Mouse (Mus musculus): ENCODE measurements at regions not wholly inside any gene's neighbourhood (a gene's known extent, or its start where the extent isn't known, plus 50 kb on each side); places are given as distances from the start of the nearest gene placed in this dataset.
A peak's percentile ranks its signal among the peaks of the same experiment; 100 is the strongest.
"Not testable (repeated sequence)": the region's sequence is repeated elsewhere in the genome, so short reads cannot be mapped to it uniquely, and the experiment has no call there.

DNA sequence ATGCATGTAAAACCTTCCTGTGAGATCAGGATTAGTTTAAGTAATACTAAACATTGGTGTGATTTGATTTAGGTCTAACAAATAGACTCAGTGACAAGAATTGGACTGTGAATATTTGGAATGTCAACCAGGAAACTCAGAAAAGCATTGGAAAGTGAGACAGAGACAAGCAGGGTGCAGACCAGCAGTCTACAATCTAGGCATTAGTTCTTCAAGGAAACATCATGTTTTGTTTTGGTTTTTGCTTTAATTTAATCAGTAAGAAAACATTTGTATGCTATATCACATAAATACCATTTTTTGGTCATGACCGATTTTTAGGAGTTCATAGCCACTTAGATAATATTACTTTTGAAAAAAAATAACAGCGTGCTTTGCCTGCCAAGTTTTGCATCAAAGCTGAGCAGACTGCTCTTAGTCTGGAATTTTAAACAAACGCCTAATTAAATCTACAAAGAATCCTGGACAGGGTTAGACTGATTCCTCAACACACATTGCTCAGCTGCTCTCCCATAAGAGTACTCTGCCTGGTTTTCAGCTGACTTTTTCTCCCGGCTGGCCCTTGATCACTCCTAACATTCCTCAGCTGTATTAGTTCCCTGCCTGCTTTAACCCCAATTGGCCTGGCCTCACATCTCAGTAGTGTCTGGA, 396.5 kb upstream of the Kcnh7 start:
- no peak for DNase-seq (ENCODE audit: low spot score)

DNA sequence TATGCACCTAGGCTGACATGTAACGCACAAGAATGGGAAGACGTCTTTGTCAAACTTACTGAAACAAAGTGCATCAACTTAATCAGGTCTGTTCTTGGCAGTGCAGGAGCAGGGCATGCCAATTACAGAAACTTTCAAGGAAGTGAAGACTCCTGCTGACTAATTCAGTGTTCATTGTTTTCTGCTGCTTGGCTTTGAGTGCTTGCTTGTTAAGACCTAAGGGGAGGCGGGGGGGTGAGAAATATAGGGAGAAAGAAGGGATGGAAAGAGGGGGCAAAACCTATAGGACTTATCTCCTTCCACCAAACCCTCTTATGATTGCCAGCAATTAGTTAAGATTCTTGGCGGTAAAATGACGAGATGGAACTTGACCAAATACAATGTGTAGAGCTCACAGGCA, 391.1 kb upstream of the Kcnh7 start:
- DNase-seq (ENCODE audit: low spot score) = no peak

DNA sequence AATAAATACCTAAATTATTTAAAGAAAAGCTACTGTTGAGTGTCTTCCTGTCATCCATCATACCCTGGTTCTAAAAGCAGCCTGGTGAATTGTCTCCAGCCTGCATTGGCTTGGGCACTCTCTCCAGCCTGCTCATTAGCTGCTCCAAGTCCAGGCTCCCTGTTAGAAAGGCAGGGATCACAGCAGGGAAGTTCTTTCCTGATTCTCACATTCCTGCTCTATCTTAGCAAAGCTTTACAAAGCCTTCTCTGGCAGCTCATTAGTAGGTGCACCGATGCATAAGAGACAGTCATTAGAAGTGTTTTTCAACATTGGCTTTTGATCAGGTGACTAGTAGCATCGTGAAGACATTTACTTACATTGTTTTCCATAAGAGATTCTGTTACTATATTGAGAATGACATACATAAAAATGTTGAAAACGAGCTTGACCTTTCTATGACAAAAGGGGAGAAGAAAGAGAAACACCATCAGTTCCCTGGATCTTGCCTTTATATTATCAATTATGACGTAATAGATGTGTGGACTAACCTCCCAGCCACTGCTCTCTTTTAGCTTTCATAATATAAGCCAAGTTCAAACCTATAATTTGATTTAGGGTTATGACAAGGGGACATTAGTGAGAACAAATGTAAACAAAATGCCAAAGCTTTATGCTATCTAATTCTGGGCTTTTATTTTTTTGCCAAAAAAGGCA, 390.1 kb upstream of the Kcnh7 start:
- no peak for DNase-seq (ENCODE audit: low spot score)

DNA sequence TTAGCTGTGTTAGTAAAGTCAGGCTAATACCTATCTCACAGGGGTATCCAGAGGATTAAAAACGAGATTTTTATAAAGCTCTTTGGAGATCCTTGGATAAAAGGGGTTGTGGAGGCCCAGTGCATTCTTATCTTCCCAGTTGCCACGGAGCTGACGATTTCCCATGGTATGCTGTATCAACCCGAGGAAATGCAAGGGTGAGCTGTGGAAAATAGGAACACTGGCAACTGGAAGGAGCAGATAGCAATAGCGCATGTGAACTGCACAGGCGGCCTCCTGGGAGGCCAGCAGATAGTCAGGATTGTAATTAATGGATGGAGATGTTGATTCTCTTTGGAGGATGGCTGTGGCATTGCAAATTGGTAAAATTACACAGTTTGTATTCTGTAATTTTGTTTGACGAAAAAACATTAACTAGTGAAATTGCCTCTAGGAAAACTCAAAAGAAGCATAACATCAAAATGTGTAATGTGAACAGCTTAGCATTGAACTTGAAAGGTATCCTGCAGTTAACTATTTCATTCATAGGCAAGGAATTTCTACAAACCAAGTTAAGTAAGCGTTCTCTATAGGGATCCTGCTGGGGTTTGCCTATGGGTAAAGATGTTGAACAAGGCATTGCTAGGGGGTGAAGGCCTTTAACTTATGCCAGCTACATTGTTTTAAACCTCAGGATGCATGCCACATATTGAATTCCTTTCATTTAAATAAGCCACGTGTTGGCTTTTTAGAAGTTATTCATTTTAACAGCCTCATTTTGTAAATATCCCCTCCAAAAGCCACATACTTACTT, 389.1 kb upstream of the Kcnh7 start:
- no peak for DNase-seq (ENCODE audit: low spot score)

DNA sequence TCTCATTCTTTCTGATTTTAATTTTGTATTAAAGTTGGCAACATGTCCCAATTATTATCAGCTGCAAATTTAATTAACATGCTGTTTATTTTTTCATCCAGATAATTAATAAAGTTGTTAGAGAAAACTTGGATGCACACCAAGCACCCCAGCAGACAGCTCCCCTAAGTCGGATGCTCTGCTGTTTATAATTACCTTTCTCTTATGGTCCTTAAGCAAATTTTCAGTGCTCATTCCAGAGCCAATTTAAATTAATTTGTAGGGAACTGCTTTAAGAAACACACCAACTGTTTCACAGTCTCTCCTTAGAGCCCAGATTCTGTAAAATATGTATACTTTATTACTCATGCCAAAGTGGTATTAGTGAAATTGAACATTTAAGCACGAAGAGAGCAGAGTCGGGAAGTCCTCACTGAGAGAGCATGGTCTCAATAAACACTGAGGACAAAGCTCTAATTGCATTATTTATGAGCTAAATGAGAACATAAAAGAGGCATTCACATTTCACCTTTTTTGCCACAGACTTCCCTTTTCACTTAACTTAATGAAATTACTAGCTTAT, 372.9 kb upstream of the Kcnh7 start:
- no peak for DNase-seq (ENCODE audit: low spot score)

DNA sequence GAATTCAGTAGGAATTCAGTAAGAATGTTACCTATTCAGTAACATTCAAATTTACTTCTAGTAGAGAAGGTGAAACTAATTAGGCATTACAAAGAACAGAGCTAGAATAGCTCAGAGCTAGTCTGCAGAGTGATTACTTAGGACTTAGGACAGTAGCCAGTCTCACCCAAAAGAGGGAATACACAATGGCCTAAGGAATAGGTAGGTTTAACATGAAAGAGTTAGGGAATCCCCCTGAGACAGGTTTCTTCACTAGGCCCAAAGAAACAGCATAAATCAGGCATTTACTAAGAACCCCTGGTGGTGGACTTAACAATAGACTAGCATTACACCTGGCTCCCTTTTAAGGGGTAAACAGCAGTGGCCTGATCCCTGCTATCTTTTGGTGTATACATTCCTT, 357.7 kb upstream of the Kcnh7 start:
- not testable (repeated sequence) for DNase-seq (ENCODE audit: low spot score)

DNA sequence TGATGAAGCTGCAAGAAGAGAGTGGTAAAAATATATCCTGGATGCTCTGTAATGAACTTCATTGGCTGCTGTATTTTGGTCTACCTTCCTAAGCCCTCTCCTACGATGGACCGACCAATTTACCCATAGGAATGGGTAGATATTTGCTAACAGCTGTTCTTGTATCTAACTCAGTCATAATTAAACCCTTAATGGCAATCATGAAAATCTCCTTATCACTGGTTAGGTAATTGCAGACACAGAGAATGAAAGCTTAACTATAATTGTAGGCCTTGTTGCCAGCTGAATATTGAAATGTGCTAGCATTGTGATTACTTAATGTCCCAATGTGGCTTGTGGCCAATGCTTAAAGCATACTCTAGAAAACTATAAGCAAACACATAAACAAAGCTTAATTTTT, 334.4 kb upstream of the Kcnh7 start:
- DNase-seq (ENCODE audit: low spot score) = no peak

DNA sequence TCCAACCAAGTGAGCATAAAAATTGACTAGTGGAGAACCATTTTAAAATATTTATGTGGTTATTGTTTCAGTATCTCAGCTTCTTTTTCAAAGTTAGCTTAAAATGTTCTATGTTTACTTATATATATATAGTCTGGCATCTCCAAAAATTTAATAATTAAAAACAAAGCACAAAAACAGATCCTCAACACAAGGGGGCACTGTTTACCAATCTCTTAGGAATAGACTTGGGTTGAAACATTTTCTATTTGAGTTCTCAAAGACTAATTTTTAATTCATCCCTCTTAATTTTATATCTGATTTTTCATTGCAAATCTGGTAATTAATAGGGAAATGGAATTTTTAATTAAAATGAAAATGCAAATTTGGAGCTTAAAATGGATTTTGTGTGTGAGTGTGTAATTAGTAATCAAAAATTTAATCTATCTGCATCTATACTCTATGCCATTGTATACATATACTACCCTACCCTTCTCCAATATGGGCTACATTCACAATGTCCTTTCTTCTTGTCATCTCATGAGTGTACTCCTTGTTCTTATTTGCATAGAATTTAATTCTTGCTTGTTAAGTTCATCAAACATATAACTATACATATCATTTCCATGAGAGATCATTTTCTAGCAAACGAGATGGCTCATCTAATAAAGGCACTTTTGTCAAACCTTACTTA, 329.6 kb upstream of the Kcnh7 start:
- no peak for DNase-seq (ENCODE audit: low spot score)

DNA sequence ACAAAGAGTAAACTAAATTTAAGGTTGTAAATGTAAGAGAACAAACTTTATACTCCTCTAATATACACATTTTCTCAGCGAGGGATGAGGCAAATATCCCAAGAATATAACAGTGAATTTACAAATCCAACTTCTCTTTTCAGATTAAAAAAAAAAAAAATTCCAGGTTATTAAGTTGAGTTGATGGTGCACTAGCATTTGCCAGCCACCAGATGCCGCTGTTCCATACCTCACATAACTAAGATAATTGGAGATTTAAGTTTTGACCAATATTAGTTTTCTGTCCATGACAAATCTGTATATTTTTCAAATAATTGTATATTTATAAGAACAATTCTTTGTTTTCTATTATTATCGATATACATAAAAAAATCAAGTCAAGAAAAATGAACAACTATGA, 319.9 kb upstream of the Kcnh7 start:
- peak; percentile 4 for DNase-seq (ENCODE audit: low spot score)

DNA sequence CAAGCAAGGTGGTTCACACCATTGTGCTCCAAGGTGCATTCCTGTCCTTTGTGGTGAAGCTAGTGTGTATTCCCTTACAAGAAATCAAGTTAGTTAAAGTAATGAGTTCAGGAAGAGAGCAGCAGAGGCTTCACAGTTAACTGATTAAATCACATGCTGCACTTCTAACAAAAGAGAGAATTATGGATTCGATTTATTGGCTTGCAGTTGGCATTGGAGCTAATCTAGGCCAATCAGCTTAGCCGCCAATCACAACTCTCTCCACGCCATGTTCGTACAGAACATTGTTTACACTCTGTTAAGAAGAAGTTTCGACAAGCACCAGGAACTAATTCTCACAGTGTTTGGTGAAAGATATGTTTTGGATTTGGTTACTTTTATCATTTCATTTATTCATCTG, 292.3 kb upstream of the Kcnh7 start:
- no peak for DNase-seq (ENCODE audit: low spot score)

DNA sequence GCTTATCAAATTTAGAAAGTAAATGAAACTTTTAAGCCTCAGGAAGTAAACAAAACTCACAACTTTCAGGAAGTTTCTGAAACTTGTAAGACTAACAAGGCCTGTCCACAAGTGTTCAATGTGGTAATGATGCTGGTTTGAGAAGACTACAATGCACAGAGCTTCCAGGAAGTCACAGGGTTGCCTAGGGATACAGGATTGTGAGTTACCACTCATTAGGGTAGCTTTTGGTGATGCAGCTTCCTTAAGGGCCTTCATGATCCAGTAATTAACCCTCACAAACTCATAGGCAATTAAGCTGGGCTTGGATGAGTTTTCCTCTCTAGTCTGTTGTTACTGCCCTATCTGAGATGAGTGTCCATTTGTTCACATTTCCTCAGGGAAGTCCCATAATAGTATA, 291.2 kb upstream of the Kcnh7 start:
- DNase-seq (ENCODE audit: low spot score) = no peak

DNA sequence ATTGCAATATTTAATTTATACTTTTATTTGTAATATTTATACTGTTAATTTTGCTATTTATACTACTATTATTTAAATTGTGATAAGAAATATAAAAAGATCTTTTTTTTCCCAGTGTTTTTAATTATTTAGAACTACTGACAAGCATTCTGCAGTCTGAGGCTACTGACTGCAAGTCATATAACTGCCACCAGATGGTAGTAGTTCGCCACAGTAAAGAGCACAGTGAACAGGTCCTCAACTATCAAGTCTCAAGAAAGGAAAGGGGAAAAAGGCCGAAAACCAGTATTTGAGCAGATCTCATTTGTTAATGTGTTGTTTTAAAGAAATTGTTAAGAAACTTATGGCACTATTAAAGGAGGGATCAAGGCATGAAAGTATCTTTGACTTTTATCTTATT, 289.6 kb upstream of the Kcnh7 start:
- peak; percentile 12 for DNase-seq (ENCODE audit: low spot score)

DNA sequence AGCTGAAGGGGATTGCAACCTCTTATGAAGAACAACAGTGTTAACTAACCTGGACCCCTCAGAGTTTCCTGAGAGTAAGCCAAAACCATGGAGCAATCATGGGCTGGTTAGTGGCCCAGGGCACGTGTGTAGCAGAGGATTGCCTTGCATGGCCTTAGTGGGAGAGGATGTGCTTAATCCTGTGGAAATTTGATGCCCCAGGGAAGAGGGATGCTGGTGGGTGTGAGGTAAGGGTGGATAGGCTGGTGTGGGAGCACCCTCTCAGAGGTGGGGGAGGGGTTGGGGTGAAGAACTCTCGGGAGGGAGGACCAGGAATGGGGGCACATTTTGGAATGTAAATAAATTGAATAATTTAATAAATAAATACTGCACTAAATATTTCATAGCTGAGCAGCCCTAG, 288.2 kb upstream of the Kcnh7 start:
- no peak for DNase-seq (ENCODE audit: low spot score)

DNA sequence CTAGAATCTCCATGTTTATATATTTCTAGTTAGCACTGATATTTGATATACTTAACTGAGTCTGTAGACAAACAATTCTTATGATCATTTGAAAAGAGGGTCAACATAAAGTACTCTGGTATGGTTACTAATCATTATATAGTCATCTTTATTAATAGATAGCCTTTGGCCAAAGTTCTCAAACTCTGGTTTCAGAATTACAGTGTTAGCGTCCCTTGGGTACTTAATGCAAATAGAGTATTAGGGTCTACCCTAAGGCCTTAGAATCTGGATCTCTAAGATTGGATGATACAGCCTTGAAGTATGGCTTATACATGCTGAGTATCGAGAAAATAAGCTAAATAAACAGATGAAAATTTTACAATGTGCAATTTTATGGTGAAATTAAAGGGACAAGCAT, 275.0 kb upstream of the Kcnh7 start:
- no peak for DNase-seq (ENCODE audit: low spot score)

DNA sequence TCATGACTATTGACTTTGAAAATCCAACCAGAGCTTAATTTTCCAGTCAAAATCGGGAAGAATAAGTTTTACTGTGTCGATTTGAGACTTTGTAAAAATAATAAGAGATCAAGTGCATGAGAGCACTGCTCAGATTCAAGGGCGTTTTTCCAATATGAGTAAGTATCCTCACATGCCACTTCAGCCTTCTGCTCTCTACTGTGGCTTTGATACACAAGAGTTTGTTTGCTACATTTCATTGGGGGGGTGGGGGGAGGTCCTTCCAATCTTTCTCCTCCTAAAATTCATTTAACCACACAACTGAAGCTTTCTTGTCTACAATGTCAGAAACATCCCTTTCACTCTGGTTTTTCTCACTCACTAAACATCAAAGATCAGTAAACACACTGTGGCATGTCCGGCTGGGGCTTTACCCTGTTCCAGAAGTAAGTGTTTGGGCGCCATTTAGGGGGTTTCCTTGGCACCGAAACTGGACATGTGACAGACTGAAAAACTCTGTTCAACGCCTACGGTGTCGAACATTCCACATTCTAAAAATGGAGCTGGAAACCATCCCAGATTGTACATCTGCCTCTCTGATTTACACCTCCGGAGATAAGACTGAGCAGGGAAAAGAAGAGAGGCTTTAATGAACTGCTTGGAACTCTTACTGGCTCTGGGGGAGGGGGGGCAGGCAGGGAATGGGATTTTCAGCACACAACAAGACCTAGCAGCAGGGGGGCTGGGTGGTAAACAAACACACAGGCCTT, 270.4 kb upstream of the Kcnh7 start:
- peak; percentile 5 for DNase-seq (ENCODE audit: low spot score)

DNA sequence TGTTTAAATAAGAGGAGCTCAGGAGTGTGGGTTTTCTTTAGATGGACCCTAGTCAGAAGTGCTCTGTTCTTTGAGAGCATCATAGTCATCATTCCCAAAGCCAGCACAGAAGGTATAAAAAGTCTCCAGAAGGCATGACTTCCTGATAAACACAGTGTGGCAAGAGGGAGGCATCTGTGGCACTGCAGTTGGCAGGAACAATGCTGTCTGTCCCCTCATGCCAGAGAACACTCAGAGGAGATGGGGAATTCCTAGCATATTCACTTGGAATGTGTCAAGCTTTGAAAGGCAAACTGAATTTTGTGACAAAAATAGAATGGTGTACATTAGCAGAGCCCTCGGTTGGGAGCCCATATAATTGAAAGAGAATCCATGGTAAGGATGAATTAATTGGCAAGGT, 268.8 kb upstream of the Kcnh7 start:
- DNase-seq (ENCODE audit: low spot score) = no peak

DNA sequence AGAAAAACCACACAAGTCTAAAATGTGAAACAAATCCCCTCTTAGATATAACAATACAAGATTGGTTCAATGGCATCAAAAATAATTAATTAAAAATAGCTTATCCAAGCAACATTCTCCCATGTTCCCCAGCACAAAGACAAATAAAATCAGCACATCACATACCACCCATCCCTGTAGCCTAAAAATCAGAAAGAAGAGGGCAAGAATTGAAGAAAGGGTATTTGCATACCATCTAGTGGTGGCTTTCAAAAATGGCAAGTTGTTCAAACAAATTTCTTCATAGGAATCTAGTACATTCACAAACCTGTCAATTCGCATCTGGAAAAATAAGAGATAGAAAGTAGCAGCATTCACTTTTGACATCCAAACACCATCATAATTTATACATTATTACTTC, 268.1 kb upstream of the Kcnh7 start:
- DNase-seq (ENCODE audit: low spot score) = no peak

DNA sequence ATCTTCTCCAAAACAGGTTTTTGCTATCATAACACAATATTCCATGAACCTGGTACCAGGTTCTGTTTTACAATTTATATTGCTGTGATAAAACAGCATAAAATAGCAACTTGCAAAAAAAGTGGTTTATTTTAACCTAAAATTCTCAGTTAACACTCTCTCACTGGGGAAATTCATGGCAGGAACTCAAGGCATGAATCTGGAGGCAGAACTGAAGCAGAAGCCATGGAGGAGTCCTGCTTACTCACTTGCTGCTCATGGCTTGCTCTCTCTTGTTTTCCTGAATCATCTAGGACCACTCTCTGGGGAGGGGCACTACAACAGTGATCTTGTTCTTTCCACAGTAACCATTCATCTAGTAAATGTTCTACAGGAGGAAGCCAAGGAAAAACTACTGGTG, 250.2 kb upstream of the Kcnh7 start:
- no peak for DNase-seq (ENCODE audit: low spot score)

DNA sequence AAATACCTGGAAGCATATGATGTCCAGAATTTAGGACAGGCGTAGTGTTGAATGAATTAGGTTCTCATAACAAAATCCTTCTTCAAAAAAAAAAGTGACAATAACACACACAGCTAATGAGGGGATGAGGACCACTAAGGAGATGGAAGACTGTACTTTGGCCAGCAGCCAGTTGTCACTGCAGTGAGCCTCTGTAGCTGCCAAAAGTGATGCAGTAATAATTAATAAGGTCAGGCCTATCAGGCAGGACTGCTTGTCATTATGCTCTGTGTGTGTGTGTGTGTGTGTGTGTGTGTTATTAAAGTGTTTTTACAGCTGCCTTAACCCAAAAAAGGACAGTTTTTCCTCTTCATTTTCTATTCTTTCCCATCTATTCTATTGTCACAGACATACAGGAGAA, 221.3 kb upstream of the Kcnh7 start:
- no peak for DNase-seq (ENCODE audit: low spot score)
